Mouse (Mus musculus) right cerebral cortex, postnatal 25 days (tissue): ENCODE measurements around the gene Ntn3.

Experiments
- DNase-seq: peaks from one replicate; pipeline ENCODE4 v3.0.0; 2022

Gene Ntn3

DNA sequence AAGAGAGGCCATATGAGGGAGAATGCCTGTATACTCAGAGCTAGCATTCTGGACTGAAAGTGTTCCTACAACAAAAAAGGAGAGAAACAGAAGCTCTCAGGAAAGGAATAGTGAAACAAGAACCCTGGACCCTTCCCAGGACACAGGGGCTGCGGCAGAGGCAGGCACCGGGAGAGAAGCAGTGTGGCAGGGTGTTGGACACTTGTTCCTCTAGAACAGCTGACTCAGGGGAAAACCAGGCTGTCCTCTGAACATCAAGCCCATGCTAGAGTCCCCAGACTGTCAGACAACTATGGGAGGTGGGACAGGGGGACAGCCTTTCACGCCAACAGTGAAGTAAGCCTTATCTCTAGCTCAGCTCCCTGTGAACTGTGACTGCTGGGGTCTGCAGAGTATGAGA, 1.3 kb upstream of the Ntn3 start:
- no peak for DNase-seq

DNA sequence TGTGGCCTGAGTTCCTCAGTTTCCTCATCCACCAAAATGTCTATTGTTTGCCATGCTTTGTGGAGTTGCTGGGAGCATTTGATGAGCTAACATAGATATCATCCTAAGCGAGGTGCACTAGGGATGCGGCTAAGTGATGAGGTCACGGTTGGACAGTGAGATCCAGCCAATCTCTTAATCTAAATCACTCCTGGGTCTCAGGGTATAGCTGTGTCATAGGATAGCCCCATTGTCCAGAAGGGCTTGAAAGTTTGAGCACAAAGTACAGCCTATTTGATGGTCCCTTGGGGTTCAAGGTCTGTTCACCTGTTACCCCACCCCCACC, 547 bp upstream of the Ntn3 start:
- DNase-seq: no peak

DNA sequence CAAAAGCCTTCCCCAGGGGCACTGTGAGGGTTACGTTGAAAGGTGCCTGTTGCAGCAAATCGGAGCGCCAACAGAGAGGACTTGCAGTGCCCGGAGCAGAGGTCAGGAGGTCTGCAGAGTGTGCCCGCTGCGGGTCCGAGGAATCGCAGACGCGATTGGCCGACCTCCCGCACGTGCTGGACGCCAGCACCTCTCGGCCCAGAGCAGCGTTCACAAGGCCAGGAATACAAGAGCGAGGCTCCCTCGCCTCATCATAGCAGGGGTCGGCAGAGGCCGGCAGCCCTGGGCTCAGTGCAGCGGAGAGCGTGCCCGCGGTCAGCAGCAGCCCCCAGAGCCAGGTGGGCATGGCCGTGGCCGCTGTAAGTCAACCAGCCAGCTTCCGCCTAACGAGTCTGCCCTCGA, 689 bp downstream of the Ntn3 start:
- no peak for DNase-seq

DNA sequence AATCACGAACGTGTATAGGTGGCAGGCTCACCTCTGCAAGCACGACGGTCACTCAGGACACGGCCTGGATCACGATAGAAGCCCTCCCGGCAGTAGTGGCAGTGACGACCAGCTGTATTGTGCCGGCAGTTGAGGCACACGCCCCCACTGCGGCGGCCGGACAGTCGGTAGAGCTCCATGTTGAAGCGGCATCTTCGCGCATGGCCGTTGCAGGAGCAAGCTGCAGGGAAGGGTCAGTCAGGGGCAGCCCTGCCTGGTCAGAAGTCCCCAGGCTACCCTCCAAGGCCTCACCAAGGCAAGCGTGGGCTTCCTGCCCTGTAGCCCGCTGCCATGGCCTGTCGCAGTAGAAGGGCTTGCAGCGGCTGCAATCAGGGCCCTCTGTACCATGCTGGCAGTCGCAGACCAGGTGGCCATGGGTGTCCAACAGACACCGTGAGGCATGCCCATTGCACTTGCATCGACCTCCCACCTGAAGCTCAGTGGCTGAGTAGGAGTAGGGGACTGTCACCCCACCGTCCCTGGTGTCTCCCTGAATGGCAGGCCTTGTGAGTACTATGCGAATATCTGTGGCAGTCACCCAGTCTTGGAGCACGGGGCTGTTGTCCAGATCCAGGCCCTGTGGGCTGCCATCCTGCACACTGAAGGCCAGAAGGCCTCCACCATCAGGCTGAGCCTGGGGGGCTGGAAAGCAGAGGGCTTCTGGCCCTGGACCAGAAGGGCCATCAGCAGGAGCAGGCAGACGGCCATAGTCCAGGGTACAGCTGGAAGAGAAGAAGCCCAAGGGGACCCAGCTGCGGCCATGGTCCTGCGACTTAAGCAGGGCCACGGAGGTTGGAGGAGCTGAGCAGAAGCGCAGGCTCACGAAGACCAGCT, 1.3 kb downstream of the Ntn3 start:
- DNase-seq: no peak

DNA sequence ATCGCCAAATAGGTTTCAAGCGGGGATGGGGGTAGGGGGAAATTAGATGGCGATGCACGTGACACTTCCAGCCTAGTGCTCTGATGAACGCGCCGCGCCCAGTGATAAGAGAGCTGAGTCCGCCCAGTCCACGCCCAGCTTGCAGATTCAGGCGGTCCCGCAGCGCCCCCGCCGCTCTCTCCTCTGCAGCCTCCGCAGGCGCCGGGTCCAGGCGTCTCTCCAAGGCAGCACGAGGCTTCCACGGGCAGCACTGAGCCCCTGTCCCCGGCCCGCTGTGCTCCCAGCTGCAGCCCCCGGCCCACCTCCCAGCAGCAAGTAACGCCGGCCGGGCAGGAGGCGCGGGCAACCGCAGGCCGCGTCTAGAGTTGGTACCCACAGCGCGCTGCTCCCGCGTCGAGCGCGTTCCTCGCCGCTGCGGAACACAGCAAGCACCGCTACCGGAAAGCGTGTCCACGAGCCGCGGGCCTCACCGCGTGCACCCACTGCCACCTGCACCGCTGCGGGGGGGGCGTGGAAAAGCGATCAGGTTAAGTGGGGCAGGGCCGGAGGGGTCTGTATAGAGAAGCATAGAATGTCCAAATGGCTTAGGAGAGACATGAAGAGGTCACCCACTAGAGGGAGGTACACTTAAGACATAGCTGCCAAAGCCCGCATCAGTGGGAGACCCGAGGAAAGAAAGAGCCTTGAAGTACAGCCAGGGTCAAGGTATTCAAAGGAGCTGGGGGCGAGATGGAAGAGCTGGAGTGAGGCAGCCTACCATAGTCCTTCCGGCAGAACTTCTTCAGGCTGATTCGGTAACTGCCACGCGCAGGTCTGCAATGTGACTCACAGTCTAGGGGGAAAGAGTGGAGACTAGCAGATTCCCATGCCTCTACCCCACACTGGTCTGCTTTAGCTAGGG, 2.6 kb downstream of the Ntn3 start:
- DNase-seq: peak; percentile 84

DNA sequence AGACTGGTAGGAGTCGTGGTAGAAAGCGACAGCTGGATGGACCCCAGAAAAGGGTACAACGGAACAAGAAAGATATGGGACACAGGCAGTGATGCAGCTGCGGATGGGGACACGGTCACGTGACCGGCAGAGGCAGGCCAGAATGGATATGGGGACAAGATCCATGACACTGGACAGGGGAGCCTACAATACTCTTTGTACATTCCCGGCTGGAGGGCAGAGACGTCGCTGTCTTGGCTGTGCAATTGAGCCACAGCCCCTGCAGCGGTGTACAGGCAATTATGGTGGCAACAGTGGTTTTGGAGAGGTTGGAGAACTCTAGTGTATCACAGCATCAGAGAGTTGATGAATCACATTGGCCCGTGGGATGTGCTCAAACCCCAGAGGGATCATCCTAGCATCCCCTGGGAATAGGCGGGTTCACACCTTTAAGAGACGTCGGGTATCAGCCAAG, 3.4 kb downstream of the Ntn3 start:
- no peak for DNase-seq

DNA sequence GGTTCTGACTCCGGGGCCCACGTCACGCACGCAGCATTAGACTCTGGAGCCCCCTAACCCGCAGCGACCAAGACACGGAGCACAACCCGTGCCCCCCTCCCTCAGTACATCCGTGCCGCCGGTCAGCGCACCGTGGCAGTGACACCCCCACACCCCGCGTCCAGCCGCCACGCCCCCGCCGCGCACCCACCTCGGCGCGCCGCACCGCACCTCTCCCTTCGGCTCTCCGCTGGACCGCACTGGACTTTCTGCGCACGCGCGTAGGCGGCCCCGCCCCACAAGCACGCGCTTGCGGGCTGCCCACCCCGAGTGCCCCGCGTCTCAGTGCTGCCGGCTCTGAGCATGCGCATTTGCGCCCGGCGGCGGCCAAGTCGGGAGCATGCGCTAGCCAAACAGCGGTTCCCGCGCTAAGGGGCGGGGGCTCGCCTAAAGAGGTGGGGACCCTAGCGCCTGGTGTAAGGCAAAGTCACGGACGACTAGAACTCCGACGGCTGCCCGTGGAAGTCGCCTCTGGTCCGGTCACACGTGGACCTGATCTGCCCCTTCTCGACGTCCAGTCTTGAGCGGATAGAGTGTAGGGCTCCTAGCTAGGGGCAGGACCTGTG, 3.9 kb downstream of the Ntn3 start, which contains the start of gene Tbc1d24:
TSS of gene Tbc1d24 (minus strand) at position 279 of the 605 bp plus-strand sequence.
- DNase-seq: peak; percentile 96

DNA sequence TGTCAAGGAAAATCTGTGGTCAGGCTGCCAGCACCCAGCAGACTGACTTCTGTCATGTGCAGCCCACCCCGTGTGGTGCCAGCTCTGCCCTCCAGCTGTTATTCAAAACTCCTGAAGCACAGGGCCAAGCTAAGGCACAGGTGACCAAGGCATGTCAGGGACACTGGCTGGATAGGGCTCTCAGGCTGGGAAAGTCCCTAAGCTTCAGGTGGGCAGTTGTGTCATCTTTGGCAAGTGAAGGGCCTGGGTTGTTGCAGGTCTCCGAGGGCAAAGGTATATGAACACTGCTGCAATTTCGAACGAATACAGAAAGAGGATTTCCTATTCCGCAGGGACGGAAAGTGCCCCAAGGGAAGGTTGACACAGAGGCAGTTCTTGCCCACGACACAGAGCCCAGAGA, 4.5 kb downstream of the Ntn3 start:
- no peak for DNase-seq

DNA sequence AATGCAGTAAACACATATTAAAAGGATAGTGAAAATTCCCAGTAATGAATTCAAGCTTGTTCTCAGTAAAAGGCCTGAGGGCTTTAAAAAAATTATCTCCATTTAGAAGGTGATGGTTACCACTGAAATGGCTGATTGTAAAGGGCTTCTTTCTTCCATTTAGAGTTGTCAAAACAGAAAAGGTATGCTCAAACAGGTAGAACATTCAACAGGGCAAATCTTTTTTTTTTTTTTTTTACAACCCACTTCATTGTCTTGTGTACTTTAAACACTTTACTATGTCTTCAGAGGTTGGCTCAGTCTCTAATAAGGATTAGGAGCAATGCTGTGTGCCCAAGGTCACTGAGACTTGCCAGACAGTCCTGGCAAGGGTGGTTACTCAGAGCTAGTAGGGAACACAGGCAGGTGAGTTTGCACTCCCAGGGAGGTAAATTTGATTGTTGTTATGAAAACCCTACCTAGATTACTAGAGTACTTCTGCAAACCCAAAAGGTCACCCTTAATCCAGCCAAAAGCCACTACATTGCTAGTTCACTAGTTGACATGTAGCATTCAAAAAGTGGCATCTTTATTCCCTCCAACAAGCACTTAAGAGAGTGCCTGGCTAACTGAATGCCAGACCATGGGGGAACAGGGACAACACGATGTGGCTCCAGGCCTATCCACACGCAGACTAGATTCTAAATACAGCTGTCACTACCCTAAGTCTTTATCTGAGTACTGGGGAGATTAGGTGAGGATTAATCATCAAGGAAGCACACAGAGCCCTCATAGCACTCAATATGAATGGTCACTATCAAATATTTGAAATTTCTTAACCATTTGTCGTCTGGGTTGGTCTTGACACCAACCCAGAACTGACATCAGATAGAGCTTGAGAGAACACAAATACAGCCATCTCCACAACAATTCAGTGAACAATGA, 5.5 kb downstream of the Ntn3 start:
- DNase-seq: no peak

DNA sequence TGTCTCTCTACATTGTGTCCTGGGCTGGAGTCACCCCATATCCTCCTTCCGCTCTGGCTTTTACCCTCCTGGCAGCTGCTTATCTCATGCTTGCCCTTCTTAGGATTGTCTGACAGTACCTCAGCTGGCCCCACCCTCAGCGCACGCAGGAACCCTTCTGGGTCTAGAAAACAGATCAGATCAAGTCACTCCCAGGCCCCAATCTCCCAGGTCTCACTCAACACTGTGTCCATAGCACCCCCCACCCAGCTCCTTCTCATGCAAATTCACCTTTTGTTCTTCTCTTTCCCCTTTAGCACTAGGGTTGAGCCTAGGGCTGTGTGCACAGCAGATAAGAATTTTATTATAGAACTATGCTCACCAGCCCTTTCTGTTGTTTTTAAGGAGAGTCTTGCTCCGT, 6.3 kb downstream of the Ntn3 start:
- no peak for DNase-seq

DNA sequence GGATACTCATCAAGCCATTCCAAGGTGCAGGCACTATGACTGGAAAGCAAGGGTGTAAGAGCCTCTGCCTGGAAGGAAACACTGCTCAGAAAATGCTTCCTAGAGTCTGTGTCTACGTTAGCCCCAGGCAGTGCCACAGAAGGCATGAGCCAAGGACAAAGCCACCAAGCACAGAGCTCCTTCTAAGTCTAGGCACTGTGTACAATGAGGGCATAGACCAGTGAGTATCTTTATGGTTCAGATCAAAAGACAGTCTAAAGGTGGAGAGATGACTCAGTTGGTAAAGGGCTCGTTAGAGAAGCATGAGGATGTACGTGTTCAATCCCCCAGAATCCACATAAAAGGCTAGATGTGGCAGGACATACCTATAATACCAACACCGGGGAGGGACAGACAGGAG, 8.2 kb downstream of the Ntn3 start:
- no peak for DNase-seq

DNA sequence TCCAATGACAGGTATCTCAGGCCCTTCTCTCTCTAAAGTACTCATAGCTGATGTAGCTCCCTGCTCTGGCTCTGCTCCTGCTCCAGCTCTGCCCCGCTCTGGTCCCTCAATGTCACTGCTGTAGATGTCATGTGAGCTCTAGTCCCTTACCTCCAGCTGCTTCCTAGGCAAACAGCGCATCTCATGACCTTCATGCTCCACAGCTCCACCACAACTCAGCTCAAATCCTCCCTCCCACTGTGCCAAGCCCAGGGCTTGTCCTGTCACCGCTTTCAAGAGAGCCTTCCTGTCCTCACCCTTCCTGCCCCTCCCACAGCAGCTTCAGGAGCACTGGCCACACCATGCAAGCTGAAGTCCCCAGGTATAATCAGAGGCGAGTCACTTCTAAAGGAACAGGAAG, 9.6 kb downstream of the Ntn3 start:
- no peak for DNase-seq

DNA sequence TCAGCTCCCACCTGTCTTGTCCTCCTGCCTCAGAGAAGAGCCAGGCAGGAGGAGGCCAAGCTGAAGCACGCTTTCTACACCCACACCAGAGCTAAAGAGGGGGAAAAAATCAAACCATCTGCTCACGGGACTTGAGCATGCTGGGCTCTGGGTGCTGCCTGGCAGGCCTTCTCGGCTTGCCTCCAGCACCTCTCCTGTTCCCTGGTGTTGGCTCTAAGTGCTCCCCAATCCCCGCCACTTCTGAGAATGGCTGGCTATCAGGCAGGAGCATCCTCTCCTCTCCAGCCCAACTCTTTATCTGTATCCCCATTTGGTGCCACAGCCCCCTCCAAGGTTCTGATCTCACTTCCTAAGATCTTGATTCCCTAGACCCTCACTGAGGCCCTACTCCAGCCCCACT, 10.1 kb downstream of the Ntn3 start:
- peak; percentile 72 for DNase-seq

DNA sequence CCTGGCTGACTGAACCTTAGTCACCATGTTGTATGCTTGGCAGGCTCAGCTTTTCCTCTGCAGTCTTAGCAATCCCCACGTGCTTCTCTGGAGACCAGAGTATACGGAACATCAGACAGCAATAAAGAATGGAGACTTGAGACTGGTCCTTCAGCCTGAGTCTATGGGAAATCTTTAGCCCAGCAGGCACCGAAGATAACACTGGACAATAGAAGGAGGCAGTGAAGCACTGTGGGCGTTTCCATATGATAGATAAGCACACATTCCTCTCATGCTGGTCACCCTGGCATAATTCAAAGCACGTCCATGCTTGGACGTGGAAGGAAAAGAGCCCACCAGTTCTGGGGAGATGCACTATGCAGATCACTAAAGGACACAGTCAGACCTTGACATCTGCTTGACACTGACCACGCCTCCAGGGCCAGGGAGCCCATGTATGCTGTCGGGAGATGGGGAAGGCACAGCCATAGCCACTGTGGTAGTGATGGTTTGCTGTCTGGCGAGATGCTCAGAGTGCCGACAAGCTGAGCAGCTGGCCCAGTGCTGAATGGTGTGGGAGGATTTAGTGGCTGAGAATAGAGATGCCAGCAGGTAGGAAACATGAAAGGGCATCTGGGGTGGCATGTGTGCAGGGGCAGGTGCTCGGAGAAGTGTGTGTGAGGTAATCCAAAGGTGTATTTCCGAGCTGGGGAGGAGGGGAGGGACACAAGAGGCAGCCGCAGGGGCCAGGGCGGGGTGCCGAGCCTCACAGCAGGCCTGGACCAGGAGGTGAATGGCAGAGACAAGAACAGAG, 12.1 kb downstream of the Ntn3 start:
- peak; percentile 59 for DNase-seq

DNA sequence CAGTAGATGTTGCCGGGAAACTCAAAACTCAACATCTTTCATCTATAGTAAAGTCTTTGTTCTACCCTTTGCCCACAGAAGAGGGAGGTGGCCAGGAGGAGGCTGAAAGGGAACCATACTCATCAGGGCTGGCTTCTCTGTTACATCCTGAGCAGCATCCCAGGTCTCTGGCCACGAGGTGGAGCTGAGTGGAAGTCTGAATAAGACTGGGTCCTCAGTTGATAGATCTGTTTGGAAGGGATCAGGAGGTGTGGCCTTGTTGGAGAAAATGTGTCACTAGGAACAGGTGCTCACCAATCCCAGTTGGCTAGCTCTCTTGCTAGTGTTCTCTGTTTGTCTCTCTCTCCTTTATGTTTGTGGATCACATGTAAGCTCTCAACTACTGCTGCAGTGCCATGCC, 14.0 kb downstream of the Ntn3 start:
- no peak for DNase-seq

DNA sequence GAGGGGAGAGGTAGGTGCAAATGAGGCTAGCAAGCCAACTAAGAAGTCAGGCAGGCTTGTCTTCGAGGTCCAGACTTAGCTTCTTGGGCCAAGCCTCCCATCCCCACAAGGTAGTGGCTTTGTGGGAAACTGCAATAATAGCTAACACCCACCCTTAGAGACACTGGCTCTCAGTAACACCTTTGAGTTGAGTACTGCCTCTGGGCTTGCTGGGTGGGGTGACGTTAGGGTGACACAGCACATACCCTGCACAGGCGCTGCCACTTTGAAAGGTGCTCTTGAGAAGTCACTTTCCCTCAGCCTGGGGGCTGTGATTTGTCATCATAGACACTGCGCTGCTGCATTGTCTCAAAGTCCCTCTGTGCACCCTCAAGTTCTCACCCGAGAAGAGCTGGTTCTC, 15.6 kb downstream of the Ntn3 start:
- DNase-seq: no peak

DNA sequence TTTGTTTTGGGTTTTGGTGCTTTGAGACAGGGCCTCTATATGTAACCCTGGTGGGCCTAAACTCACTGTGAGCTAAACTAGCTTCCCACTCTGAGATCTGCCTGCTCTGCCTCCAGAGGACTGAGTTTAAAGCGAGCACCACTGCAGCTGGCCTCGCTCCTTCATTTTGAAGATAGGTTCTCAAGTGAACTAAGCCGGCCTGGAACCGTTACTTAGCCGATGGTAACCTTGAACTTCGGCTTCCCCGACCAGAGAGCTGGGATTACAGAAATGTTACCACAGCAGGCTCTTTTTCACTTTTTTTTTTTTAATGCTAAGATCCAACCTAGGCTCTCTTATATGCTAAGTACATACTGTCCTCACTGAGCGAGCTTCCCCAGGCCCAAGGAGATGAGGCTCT, 16.1 kb downstream of the Ntn3 start:
- no peak for DNase-seq

DNA sequence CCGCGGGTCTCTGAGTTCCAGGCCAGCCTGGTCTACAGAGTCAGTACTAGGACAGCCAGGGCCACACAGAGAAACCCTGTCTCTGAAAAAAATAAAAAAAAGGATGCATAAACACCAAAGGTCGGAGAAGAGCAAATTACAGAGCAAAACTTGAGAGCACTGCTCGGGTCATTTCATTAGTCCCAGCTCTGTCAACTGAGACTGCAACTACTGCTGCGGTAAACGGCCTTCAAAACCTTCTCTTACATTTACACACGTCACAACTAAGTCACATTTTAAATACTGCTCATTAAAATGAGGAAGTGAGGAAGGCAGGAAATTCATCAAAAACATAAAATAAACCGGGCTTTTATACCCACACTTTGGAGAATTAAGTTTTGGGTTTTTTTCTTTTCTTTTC, 16.5 kb downstream of the Ntn3 start:
- no peak for DNase-seq

DNA sequence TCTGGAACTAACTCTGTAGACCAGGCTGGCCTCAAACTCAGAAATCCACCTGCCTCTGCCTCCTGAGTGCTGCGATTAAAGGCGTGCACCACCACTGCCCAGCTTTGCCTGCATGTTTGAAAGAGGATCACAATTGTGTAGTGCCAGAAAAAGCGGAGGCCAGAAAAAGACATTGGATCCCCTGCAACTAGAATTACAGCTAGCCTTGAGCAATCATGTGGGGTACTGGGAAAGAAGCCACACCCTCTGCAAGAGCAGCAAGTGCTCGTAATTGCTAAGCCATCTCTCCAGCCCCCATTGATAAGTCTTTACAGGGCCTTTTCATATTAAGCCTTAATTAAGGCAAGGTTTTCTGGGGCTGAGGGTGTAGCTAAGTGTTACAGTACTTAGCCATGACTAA, 17.9 kb downstream of the Ntn3 start:
- DNase-seq: no peak

DNA sequence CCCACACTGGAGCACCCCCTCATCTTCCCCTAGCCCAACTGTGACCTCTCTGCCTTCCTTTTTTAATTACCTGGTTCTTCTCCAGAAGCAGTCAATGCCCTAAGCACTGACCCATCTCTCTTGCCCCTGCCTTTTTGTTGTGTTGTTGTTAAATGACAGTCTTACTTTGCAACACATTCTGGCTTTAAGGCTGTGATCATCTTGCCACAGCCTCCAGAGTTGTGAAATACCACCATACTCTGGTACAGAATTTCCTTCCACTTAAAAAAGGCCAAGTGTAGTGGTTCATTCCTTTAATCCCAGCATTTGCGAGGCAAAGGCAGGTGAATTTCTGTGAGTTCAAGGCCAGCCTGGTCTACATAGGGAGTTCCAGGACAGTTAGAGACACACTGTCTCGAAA, 18.4 kb downstream of the Ntn3 start:
- DNase-seq: no peak

DNA sequence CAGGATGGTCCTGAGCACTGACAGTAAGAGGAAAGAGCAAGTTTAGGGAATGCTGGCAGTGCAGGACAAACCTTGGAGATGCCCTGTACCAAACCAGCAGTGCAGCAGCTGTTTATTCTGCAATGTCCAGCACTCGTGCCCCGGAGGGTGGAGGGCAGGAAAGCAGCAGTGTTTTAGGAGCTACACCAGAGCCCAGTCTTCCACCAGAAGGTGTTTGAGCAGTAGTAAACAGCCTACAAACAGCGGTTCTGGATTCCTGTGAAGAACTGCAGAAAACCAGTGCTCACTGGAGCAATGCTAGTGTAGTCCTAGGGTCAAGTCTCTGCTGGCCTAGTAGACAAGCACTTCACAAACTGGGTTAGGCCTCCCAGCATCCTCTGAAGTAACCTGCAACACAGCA, 35.1 kb downstream of the Ntn3 start:
- DNase-seq: no peak

DNA sequence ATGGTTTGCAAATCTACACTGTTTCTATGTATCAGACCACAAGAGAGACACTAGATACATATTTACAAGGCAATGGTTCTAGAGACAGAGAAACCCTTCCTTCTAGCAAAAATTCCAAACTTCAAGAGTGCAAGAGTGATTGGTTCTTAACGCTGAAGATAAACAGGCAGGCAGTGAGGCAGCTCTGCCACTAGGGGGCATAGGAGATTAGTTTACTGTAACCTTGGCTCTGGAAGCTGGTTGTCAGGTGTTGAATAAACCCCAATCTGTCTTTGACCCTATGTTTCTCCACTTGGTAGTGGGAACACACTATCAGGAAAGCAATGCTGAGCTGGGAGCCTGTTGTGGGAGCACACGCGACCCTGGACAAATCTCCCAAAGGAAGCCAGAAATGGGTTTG, 35.9 kb downstream of the Ntn3 start:
- peak; percentile 42 for DNase-seq
